Mouse (Mus musculus) monocyte, adult 59 days (primary cell): ENCODE measurements around the gene Ddt. TPM values are rescaled to one million over a fixed set of nuclear protein-coding genes. Genes with fewer than 3 reads are reported as not detected.

ENCODE experiments used
- total RNA-seq, 2 experiments: library from RNA; stranded (reverse); gene quantifications; one replicate each; pipeline ENCODE4 v1.2.4; 2023

Ddt gene
- total RNA-seq = 10 to 100 TPM; 24.1 to 28.8 TPM

DNA sequence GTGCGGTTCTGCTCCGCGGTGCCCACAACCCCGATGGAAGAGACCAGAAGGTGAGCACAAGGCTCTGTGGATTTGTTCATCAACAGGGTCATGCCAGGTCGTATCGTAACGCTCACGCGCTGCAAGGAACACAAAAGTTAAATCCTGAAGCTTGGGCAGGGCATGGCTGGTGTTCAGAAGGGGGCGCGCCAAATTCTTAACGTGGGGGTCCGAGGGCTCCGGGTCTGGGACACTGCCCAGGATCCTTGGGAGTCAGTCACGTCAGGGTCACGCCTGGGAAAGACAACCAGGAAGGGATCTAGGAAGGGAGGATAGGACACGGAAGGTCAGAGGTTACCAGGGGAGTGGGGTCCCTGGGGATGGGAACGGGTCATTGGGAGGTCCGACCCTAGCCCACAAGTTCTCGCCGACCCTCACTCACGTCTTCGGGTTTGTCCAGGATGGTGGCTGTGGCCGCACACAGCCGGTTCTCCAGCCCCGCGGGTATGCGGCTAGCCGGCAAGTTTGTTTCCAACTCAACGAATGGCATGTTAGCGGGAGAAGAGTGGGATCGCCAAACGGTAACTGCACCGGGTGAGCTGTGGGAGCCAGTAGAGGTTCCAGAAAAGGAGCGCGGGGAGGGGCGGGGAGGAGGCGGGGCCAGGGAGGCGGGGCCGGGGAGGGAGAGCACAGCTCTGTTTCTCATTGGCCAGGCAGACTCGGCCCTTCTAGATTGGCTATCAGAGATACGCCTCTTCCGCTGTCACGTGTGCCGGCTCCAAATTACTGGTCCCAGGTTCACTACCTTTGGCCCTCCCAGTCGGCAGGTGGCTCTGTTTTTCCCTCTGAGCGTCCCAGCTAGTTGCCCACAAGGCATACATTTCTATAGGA, at the start of gene Ddt:
Gene Ddt (minus strand): TSS at position 620 of the 870 bp plus-strand sequence.

GRCm38 (mm10) chr10:75822443-75822842, 49.2 kb upstream of the Ddt start, which contains the start of gene Gstt4:
Gstt4 (minus strand) TSS chr10:75822543.

GRCm38 (mm10) chr10:75798176-75798696, 25.0 kb upstream of the Ddt start, which contains the start of gene Gstt1:
Gstt1 (minus strand) TSS chr10:75798584.

GRCm38 (mm10) chr10:75780769-75781578, 7.8 kb upstream of the Ddt start, which contains the start of the genes Gm20441 and Gstt3:
Gm20441 (minus strand) TSS chr10:75780954.
Gstt3 (minus strand) TSS chr10:75781414.

DNA sequence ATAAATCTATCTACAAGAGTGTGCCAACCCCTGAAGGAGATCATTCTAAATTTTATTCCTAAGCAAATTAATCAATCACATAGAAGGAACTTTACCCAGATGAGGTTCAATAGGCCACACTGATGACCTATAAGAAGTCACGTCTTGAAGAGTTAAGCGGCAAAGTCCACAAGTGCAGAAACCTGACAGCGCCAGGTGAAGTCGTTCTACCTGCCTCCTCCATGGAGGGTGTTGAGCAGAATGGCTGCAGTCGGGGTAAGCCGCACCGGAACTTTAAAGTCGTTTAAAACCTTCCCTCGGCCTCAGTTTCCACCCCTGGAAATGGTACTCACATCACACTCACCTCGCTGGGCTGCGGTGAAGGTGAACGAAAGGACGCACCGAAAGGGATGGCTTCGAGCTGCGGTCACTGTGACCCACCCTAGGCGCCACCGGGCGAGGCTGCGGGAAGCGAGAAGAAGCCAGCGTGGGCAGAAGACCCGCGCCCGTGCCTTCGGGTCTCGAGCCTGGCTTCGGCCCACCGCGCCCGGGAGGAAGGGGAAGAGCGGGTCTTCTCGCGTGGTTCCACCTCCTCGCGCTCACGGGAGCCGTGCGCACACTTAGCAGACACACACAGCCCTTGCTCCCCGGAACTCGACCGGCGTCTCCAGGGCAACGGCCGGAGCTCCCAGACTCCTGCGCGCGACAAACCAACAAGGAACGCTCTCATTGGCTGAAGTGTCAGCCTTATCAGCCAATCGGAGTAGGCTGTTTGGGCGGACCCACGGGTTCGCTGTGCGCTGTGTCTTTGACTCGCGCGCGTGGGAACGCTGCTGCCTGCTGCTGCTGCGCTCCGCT, 9.3 kb downstream of the Ddt start, which contains the start of gene Cabin1:
Gene Cabin1 (minus strand): TSS at position 660 of the 837 bp plus-strand sequence.

Other genes starting within 250 kb of the Ddt start
- gene Lrrc75b, start 213.1 kb downstream of the Ddt start, total RNA-seq = not detected
- under 1 TPM in 1 of 2 experiments, not detected in 1; 0.89 TPM for gene Ggt1, start 211.8 kb downstream of the Ddt start, total RNA-seq
- gene Ggt5, start 184.1 kb downstream of the Ddt start, total RNA-seq = 10 to 100 TPM in 1 of 2 experiments, 1 to 10 TPM in 1; 7.6 to 10.2 TPM
- gene Susd2, start 129.4 kb downstream of the Ddt start, total RNA-seq = 1 to 10 TPM in 1 of 2 experiments, under 1 TPM in 1; 0.79 to 1.1 TPM
- 10 to 100 TPM; 74.5 to 83.3 TPM for gene Cabin1, start 9.1 kb downstream of the Ddt start, total RNA-seq
- gene Gm20441, start 7.5 kb upstream of the Ddt start, total RNA-seq = not detected
- 1 to 10 TPM; 6.3 to 6.8 TPM for gene Gstt3, start 8.0 kb upstream of the Ddt start, total RNA-seq
- 1 to 10 TPM in 1 of 2 experiments, under 1 TPM in 1; 0.52 to 1.0 TPM for gene Gstt1, start 25.2 kb upstream of the Ddt start, total RNA-seq
- not detected for gene Gstt4, start 49.1 kb upstream of the Ddt start, total RNA-seq
- gene Gstt2, start 64.0 kb upstream of the Ddt start, total RNA-seq = 1 to 10 TPM; 5.9 to 6.4 TPM
- gene Mif, start 86.8 kb upstream of the Ddt start, total RNA-seq = 10 to 100 TPM; 87.8 to 90.9 TPM
- gene Derl3, start 120.0 kb upstream of the Ddt start, total RNA-seq = 1 to 10 TPM in 1 of 2 experiments, under 1 TPM in 1; 0.84 to 3.1 TPM
- 10 to 100 TPM; 35.2 to 36.8 TPM for gene Smarcb1, start 148.2 kb upstream of the Ddt start, total RNA-seq
- gene Chchd10, start 159.7 kb upstream of the Ddt start, total RNA-seq = 1 to 10 TPM in 1 of 2 experiments, under 1 TPM in 1; 0.79 to 3.7 TPM
- gene Mmp11, start 163.1 kb upstream of the Ddt start, total RNA-seq = not detected
- gene Gm867, start 167.3 kb upstream of the Ddt start, total RNA-seq = not detected
- gene Vpreb3, start 169.6 kb upstream of the Ddt start, total RNA-seq = not detected
- gene Gm5134, start 181.1 kb upstream of the Ddt start, total RNA-seq = under 1 TPM in 1 of 2 experiments, not detected in 1; 0.43 TPM